Mouse (Mus musculus) layer of hippocampus, adult 9-11 months (tissue): ENCODE data around the gene Fam206a.

Source experiments
- DNase-seq: peaks from one replicate; pipeline ENCODE4 v3.0.0; 2022

Fam206a gene

DNA sequence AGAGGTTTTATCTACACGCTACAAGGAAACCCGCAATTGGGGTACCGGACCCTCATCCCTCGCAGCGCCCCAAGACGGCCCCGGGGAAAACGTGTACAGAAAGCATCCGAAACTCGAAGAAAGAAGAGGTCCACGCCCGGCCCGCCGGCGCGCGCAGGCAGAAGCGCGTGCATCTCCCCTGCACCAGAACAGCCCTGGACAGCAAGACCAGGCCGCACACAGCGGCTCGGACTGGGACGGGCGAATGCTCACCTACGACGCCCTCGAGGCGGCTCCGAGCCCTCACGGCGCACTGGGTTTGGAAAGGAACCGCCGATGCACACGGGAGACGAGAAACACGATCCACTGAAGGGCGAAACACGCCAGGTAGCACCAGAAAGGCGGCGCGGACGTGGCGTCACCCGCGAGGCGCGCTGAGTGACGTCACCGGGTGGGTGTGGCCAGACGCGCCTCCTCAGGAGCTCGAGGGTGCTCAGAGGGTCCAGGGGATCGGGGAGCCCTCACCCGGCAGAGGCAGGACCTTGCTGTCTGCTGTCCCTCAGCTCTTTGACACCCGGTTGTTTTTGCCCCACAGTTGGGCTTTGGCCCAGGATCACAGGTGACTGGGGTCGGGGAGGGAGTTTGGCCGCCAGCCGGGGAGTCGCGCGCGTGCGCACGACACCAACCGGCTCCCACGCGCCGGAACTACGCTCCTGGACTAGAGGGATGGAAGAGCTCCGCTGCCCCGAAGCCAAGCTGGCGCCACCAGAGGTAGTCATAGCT is at the start of gene Fam206a, which contains the start of gene Elp1:
Gene Fam206a, plus strand, starts transcription at position 439 of the 762 bp plus-strand sequence.
Gene Elp1, minus strand, starts transcription at position 425 of the 762 bp plus-strand sequence.
- DNase-seq: peak; percentile 94

DNA sequence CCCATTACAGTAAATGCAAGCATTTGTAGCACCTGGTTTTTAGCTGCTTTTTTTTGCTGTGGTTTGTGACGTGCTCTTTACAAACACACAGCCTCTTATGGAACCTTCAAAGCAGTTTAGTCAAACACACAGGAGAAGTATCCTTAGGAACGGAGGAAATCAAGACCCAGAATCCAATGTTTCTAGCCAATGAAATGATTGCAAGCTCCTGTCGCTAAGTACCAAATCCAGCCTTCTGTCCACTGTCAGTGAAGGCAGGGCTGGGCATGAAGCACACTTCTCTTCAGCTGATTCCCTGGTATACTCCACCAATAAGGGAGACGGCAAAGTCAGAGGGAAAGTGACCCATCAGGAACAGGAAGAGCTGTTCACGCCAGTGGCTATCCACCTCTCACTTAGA is 46.1 kb upstream of the Fam206a start:
- DNase-seq: no peak

DNA sequence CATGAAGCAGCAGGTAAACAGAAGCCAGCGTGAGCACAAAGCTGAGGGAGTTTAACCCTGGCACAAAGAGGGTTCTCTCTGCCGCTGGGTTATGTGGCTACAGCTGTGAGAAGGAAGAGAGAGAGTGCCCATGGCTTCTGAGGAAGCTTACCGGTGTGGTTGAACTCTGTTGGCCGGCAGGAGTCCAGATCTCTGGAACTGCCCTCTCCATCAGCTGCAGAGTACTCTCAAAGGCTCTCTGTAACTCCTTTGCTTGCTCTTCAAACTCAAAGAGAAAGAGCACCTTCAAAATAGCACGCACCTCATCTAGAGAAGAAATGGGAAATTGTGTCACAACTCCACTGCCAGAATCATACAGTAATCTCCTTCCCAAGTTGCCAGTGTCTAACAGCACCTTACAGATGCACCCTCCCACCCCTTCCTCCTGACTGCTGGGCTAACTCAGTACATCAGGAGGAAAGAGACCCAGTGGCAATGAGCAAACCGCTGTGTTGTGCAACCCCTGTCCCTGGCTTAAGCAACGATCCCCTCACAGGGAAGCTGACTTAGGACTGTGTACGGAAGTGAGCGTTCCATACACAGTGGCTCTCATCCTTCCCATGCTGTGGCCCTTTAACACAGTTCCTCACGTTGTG is 45.1 kb upstream of the Fam206a start:
- DNase-seq: peak; percentile 63

DNA sequence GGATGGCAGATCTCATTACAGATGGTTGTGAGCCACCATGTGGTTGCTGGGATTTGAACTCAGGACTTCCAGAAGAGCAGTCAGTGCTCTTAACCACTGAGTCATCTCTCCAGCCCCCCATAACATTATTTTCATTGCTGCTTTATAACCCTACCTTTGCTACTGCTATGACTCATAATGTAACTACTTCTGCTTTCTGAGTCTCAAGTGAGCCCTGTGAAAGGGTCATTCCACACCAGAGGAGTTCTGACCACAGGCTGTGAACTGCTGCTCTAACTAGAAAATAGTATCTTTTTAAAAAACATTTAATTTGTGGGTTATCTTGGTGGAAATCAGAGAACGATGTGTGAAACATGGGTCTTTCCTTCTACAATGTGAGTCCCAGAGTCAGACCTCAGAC is 44.5 kb upstream of the Fam206a start:
- DNase-seq: no peak

DNA sequence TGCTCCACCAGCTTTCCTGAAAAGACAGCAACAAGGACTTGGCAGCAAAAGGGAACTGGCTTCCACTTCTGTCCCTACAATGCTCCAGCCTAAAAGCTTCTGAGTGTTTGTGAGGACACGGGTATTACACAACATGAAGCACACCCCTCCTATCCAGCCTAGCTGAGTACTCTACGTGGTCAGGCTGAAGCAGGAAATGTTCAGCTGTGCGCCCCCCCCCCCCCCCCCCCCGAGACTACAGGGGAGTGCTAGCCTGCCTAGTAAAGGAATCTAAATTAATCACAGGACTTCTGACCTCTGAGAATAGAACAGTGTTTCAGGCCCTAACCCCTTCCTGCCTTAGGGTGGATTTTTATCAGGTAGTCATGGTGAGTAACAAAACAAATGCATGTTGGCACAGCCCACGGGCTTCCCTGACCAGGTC is 34.3 kb upstream of the Fam206a start:
- DNase-seq: no peak

DNA sequence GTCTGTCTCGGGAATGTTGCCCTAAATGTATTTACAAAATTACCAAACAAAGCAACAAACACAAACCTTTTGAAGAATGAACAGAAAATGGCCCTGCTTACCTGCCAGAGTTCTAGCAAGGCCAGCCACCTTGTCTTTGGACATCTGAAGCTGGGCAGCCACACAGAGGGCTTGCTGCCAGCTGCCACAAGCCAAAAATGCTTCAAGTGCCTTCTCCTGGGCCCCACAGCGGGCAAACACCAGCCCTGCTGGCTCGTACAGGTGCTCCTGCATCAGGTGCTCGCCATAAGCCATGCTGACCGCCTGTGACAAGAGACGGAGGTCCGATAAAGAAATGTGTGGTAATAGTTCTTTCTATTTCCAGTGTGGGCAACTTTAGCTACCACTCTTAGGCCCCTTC is 33.2 kb upstream of the Fam206a start:
- no peak for DNase-seq

DNA sequence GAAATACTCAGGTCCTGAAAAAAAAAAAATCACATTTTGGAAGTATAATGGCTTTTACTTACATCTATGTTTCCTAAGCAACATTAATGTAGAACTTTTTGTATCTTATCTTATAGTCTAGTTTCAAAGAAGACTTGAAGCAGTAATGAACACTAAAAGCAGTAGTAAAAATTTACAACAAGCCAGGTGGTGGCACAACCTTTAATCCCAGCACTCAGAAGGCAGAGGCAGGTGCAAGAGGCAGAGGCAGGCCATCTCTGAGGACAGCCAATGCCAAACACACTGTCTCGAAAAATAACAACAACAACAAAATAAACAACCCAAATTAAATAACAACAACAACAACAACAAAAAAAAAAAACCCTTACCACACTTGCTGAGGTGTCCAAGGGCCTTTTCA is 31.1 kb upstream of the Fam206a start:
- DNase-seq: no peak

DNA sequence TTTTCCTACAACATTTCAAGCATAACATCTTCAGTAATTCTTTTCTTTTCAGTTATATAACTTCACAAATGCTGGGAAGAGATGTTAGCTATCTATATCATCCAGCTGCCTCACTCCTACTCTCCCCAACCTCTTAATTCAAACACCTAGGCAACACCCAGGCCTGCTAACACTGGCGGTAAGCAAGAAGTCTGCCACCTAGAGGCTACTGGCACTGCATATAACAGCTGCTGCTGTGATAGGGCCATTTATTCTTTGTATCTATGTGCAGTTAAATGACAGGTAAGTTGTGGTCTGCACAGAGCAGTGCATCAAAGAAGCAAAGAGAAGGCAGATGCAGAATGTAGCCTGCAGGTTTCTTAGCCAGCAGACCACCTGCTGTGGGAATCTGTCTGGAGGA is 10.8 kb upstream of the Fam206a start:
- DNase-seq: no peak

DNA sequence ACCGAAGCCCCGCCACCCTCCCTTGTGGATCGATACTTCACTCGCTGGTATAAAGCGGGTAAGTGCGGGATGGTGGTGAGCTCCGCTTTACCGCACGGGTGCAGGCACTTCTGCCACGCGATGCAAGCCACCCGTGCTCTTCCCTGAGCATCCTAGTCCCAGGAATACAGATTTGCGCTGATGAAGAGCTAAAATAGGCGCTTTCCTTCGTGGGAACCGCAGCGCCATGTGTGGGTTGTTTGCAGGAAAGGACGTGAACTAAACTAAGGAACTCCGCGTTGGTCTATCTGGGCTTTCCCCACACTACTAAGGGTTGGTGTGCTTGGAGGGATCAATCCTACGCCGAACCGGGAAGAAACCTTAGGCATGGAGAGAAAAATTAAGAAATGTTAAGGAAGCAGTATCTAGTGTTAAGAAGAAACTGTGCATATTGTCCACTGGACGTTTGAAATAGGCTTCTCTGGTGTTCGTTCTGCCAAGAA is 565 bp downstream of the Fam206a start:
- DNase-seq: no peak

DNA sequence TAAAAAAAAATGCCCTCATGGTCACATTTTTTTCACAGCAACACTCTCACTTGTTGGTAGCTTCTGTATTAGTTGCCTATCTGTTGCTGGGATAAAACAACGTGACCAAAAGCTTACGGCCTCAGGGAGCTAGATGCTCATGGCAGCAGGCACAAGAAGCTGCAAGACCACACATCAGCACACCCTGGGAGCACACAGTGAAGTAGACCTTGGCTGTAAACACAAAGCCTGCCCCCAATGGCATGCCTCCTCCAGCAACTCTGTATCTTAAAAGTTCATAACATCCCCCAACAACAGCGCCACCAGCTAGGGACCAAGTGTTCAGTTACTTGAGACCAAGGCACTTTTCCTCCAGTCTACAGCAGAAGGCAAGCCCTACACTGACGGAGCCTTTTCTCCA is 6.9 kb downstream of the Fam206a start:
- no peak for DNase-seq

DNA sequence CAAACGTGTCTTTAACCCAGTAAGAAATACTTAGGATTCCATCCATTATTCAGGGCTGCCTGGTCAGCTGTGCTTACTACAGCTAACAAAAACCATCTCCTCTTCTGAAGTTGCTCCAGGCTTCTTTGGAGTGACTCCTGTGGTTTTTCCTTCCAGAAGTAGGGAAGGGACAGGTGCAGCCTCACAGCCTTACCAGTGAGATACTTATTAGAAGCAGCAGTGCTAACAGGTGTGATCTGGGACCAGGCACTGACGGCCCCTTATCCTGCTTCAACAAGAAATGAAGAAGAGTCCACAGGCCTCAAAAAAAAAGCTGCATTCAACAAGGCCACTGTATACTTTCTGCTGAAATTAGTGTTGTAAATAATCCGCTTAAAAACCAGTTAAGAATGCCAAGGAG is 9.5 kb downstream of the Fam206a start:
- DNase-seq: no peak

DNA sequence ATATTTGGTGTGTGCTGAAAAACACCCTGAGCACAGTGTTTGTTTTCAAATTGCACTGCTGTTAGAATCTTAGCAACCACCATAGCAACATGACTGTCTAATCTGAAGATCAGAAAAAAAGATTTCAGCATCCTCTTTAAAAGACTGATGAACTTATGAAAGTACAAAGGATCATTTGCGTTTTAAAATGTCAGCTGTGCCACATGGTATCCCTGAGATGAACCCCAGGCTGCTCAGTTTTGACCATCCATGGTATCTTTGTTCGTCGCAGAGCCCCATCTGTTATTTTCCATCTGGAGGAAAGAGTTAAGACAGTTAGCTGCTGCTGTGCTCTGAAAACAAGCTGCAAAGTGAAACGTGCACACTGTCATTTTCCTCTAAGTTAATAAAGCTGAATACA is 10.0 kb downstream of the Fam206a start:
- DNase-seq: no peak

DNA sequence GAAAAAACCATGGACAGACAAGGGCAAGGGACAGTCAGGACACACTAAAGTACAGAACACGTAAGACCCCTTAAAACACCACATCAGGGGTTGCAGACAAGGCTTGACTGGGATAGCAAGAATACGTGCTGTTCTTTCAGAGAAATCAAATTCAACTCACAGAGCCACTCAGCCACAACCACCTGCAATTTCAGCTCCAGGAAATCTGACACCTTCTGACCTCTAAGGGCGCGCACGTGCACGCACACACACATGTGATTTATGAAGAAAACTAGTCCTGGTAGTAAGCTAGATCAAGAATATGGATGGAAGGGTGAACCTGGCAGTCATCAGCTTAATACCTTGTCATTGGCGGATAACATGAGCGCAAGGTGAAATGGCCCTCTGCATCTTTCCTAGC is 13.0 kb downstream of the Fam206a start:
- no peak for DNase-seq

DNA sequence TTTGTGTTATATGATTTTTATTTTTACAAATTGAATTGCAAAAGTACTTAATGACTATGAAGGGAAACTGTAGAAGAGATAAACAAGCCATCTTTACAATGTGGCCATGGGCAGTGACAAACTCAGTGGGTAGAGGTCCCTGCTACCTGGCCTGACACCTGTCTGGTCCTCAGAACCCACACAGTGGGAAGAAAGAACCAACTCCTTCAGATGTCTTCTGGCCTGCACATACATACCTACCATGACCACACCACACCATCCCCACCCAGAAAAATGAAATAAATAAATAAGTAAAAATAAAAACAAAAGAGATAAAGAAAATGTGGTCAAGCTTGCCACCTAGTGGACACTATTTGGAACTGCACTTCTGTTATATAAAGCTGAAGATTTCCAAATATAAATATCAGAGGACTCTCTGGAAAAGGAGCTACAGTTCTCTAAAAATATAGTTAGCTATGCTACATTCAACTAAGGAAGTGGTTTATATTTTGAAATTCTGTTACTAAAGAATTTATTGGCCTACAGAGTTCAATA is 17.9 kb downstream of the Fam206a start:
- DNase-seq: no peak

DNA sequence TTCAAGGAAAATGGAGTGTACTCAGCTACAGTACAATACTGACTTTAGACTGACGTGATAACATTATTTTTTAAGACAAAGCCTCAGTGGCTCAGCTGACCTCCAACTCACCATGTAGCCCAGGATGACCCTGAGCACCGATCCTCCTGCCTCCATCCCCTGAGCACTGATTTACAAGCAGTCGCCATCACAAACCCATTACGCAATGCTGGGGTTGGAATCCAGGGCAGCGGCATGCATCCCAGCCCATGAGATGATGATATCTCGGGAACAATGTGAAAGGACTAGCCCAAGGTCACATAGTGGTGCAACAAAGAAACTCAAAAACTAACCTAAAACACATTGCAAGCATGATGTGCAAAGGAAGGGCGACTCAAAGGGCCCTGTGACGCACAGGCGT is 22.1 kb downstream of the Fam206a start:
- no peak for DNase-seq

DNA sequence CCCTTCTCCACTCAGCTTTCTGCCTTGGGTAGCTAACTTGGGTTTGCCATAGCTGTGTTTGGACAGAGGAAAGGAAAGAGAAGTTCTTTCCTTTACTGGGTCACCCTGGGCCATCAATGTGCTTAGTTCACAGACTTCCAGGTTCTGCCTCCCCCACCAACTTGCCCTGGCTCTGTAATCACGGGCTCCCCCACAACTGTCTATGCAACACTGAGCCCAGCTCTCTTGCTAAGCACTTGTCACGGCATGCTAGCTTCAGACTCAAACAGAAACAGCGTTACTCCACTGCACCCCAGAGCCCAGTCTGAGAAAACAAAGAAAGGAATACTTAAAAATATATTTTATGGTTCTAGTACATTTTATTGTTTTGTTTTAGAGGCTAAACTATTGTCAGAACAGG is 26.8 kb downstream of the Fam206a start:
- DNase-seq: no peak

DNA sequence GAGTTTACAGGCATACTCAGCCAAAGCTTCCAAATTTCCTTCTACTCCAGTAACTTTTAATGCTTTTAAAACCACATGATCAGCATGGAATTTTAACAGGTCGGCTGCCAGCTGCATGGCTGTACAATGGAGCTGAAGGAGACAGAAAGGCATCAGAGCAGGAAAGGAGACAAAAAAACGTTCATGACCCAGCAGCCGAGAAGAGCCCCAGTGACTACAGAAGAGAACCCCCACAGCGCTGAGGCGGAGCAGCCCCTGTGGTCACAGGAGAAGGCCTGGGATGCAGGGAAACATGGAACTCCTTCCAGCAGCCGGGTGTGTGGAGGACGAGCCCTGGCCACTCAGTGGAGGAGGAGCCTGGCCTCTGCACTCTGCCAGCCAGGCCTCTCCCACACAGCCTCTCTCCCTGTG is 27.4 kb downstream of the Fam206a start:
- DNase-seq: peak; percentile 47

DNA sequence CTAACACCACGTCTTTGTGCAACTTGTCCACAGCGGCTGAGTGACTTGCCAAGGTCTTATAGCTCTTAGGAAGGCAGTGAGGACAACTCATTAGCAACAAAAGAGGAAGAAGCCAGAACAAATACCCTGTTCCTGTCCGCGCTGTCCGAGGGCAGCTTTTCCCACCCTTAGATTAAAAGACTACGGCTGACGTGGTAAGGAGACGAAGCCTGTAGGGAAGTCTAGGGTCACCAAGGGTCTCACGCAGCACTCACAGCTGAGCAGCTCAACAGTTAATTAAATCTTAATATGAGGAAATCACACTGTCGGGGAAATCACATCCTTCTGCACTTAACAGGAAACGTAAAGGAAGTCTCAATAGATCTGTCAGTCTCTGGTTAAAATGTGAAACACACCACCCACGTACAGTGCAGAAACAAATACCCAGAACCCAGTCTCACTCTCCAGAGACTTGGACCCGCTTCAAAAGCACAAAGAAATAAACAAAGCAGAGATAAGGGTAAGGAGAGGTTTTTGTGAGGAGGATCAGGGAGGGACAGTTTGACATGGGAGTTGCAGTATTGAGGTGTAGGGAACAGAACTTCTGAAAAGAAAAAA is 29.0 kb downstream of the Fam206a start:
- no peak for DNase-seq

DNA sequence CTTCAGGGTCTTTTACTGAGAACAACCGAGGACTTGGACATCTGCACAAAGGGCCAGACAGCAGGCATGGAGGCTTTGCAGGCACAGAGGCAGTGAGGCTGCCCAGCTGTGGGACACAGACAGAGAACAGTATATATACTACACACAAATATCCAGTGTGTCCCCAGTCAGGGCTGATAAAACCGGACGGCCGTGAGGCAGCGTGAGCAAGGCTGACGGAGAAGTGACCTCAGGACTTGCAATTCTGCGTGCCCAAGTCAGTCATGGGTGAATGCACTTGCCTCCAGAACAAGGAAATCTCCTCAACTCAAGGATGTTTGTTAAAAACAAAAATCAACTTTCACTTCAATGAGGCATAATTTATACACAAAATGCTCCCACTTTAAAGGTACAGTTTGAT is 29.9 kb downstream of the Fam206a start:
- DNase-seq: no peak

DNA sequence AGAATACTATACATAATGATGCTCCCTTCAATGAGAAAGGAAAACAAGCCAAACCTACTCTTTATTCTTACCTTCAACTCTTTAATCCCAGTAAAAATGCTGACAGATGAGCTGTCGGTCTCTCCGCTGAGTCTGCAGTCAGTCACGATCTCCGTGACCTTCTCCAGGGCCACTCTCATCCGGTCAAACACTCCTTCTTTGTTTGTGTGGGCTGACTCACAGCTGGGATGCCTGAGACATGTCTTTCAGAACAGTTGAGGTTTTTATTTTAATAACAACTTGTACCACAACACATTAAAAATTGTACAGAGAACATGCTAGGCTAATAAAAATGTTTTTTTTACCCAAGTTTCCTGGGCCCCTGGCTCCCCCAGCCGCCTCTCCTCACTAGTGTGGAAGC is 35.5 kb downstream of the Fam206a start:
- DNase-seq: no peak

DNA sequence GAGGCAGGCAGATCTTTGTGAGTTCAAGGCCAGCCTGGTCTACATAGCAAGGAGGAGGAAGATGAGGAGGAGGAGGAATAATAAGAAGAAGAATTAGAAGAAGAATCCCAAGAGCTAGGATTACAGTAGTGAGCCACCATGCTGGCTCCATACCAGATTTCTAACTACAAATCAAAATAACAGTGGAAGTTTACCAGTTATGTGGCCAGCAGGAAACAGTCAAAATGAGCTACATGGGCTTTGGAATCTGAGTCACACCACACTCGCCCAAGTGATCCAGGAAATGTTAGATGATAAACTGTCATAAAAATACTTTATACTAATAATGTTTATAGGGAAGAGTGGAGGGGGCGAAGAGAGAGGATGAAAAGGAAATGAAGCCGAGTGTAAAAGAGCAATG is 38.2 kb downstream of the Fam206a start:
- no peak for DNase-seq

DNA sequence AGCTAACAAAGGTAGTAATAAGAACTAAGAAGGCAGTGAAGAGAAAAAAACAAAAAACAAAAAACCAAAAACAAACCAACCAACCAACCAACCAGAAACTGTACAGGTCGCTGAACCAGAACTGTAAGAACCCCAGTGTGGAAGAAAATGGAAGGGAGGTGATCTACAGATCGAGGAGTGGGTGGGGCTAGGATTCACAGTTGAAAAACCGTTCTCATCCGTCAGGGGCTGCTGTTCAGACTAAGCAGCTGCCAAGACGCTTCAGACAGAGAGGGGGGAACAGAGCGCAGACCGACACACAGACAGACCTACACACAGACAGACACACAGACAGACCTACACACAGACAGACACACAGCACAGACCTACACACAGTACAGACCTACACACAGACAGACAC is 40.4 kb downstream of the Fam206a start:
- DNase-seq: no peak

DNA sequence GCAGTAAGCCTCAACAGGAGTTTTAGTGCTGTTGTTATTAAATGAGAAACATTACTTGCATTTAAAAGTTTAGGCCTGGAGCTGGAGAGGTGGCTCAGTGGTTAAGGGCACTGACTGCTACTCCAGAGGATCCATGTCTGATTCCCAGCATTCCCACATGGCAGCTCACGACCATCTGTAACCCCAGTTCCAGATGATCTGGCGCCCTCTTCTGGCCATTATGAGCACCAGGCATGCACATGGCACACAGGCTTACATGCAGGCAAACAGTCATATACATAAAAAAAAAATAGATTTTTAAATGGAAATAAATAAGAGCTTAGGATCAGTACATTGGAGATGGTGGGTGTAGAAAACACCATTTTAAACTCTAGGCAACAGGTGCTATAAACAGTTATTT is 41.8 kb downstream of the Fam206a start:
- no peak for DNase-seq

DNA sequence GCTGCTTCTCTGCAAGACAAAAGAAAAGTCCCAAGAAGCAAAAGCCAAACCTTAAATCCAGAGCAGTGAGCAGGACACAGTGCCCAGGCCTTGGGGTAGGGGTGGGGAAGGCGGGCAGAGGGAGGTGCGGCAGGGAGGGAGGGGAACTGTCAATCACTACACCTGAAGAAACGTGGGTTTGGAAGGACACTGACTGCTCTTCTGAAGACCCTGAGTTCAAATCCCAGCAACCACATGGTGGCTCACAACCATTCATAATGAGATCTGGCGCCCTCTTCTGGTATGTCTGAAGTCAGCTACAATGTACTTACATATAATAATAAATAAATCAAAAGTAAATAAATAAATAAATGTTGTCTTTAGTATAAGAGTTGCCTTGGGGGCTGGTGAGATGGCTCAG is 42.8 kb downstream of the Fam206a start:
- DNase-seq: no peak
